Mouse (Mus musculus) CH12.LX (cell line): ENCODE data around the gene Olfr1359.

Source experiments
- CHD1 ChIP-seq: IDR thresholded peaks from 2 replicates; pipeline ENCODE4 v1.6.1; 2012; ENCODE audit warnings: low read depth, low read length, improper control_type of control experiment, inconsistent platforms
- CTCF ChIP-seq, 2 experiments: IDR thresholded peaks in 1 of 2; conservative IDR thresholded peaks in 1 of 2; 2 replicates each; pipeline ENCODE4 v1.5.1; 2011 to 2012; ENCODE audit warnings: low read depth in 2 of 2, low read length in 2 of 2, improper control_type of control experiment in 1 of 2, inconsistent platforms in 1 of 2, mild to moderate bottlenecking in 1 of 2, moderate library complexity in 1 of 2
- ELF1 ChIP-seq: IDR thresholded peaks from 2 replicates; pipeline ENCODE4 v1.6.1; 2014; ENCODE audit warnings: low read depth, mild to moderate bottlenecking, inconsistent platforms, low read length, improper control_type of control experiment
- RCOR1 ChIP-seq: conservative IDR thresholded peaks from 2 replicates; pipeline ENCODE4 v1.6.1; 2012; ENCODE audit warnings: low read depth, mild to moderate bottlenecking, inconsistent platforms, low read length, improper control_type of control experiment
- TCF12 ChIP-seq: IDR thresholded peaks from 2 replicates; pipeline ENCODE4 v1.6.1; 2014; ENCODE audit warnings: low read depth, mild to moderate bottlenecking, inconsistent platforms, low read length, improper control_type of control experiment
- UBTF ChIP-seq: IDR thresholded peaks from 2 replicates; pipeline ENCODE4 v1.6.1; 2012; ENCODE audit warnings: low read depth, mild to moderate bottlenecking, inconsistent platforms, low read length, improper control_type of control experiment, moderate library complexity
- USF1 ChIP-seq: IDR thresholded peaks from 2 replicates; pipeline ENCODE4 v1.6.1; 2014; ENCODE audit warnings: low read depth, mild to moderate bottlenecking, inconsistent platforms, low read length, improper control_type of control experiment

GRCm38 (mm10) chr13:21677305-21677704 is 20.6 kb upstream of the Olfr1359 start, which contains the start of gene Olfr1360:
- TF ChIP-seq CTCF (conservative IDR thresholded peaks at IDR 0.05 in 1 of 2, IDR thresholded peaks at IDR 0.05 in 1 of 2; ENCODE audit: low read depth in 2 of 2, low read length in 2 of 2) (no peak), CHD1 (no peak), USF1 (no peak), RCOR1 (no peak), TCF12 (no peak), UBTF (no peak), ELF1 (no peak)
